Mouse (Mus musculus) forebrain, embryonic 15.5 days (tissue): ENCODE measurements around the gene Gm12248. TPM values are rescaled to one million over a fixed set of nuclear protein-coding genes. Genes with fewer than 3 reads are reported as not detected.
"Not testable (repeated sequence)": the region's sequence is repeated elsewhere in the genome, so short reads cannot be mapped to it uniquely, and the experiment has no call there.

Experiments used
- ATAC-seq: fragments of 200-750 bp; cut with Nextera tagmentation; replicated peaks from 2 replicates; pipeline ENCODE4 v1.8.0; 2017; ENCODE audit warnings: mild to moderate bottlenecking, moderate TSS enrichment, moderate library complexity
- H3K27ac ChIP-seq: fragments of 300-500 bp; sonication (generic); replicated peaks from 2 replicates; pipeline ENCODE4 v1.5.1; 2015; ENCODE audit warnings: mild to moderate bottlenecking, inconsistent platforms
- H3K27me3 ChIP-seq: fragments of 300-500 bp; sonication (generic); 2 replicates; pipeline ENCODE4 v1.6.1; 2015; ENCODE audit warnings: inconsistent platforms
- H3K36me3 ChIP-seq: fragments of 300-500 bp; sonication (generic); 2 replicates; pipeline ENCODE4 v1.6.1; 2015; ENCODE audit warnings: mild to moderate bottlenecking, inconsistent platforms
- H3K4me1 ChIP-seq: fragments of 300-500 bp; sonication (generic); 2 replicates; pipeline ENCODE4 v1.6.1; 2015; ENCODE audit warnings: inconsistent platforms
- H3K4me2 ChIP-seq: fragments of 300-500 bp; sonication (generic); replicated peaks from 2 replicates; pipeline ENCODE4 v1.6.1; 2015; ENCODE audit warnings: mild to moderate bottlenecking, inconsistent platforms
- H3K4me3 ChIP-seq: fragments of 300-500 bp; sonication (generic); 2 replicates; pipeline ENCODE4 v1.5.1; 2015; ENCODE audit warnings: mild to moderate bottlenecking, inconsistent platforms
- H3K9ac ChIP-seq: fragments of 300-500 bp; sonication (generic); replicated peaks from 2 replicates; pipeline ENCODE4 v1.6.1; 2015; ENCODE audit warnings: mild to moderate bottlenecking, inconsistent platforms
- H3K9me3 ChIP-seq: fragments of 300-500 bp; sonication (generic); 2 replicates; pipeline ENCODE4 v1.6.1; 2016; ENCODE audit warnings: inconsistent platforms
- WGBS: fragments of 180-500 bp; shearing (Covaris S2); methylation state at CpG from one replicate; pipeline ENCODE4 v1.1.7; 2015; ENCODE audit warnings: mixed read lengths; 5-methylcytosine and 5-hydroxymethylcytosine counted together
- polyA plus RNA-seq: library from polyadenylated mRNA; unstranded; fragments of >200 nt; fragmentation: Nextera tagmentation; extraction: Ambion mirVana; gene quantifications from 2 replicates; pipeline ENCODE4 v1.2.1, GENCODE M21; 2015

The Gm12248 gene
- polyA plus RNA-seq, 1 experiment from 2014 or later: not detected

- H3K36me3 ChIP-seq: no peaks in the 10 kb centered on the region
- H3K9me3 ChIP-seq: no peaks in the 10 kb centered on the region
- H3K4me1 ChIP-seq: peaks cover 30% of the 10 kb centered on the region
- no peak overlapping the region for H3K4me2 ChIP-seq
- WGBS: 84% methylated on average over 4 of the region's 4 CpGs
- no peak overlapping the region for H3K9ac ChIP-seq
- H3K27ac ChIP-seq: no peak overlapping the region
- H3K4me3 ChIP-seq: no peak overlapping the region
- no peak for ATAC-seq
- peaks cover 4% of the 10 kb centered on the region; the same call in 1 of the 2 replicates for H3K27me3 ChIP-seq
These were observed 8.3 kb upstream of the Gm12248 start for GRCm38 (mm10) chr11:58101194-58101720.

- WGBS: 86% methylated on average over 2 of the region's 2 CpGs
- Histone ChIP-seq H3K27ac (no peak overlapping the region), H3K4me2 (no peak overlapping the region), H3K27me3 (peaks cover 9% of the 10 kb centered on the region; the same call in 1 of the 2 replicates), H3K36me3 (no peaks in the 10 kb centered on the region), H3K4me1 (peaks cover 19% of the 10 kb centered on the region), H3K9me3 (no peaks in the 10 kb centered on the region), H3K9ac (no peak overlapping the region), H3K4me3 (no peak overlapping the region)
- no peak for ATAC-seq
These were observed 7.1 kb upstream of the Gm12248 start for GRCm38 (mm10) chr11:58100006-58100405.

- not testable (repeated sequence) for H3K27me3 ChIP-seq, H3K9ac ChIP-seq, H3K4me2 ChIP-seq, H3K4me3 ChIP-seq, ATAC-seq, H3K9me3 ChIP-seq, H3K27ac ChIP-seq, H3K36me3 ChIP-seq
- H3K4me1 ChIP-seq: peaks cover 14% of the 10 kb centered on the region
- whole genome bisulfite sequencing: 71% methylated on average over 5 of the region's 5 CpGs
These were observed 5.4 kb upstream of the Gm12248 start for GRCm38 (mm10) chr11:58098366-58098720.

- WGBS: 3% methylated on average over 32 of the region's 38 CpGs
- Histone ChIP-seq H3K9me3 (no peaks in the 10 kb centered on the region), H3K27ac (no peak overlapping the region), H3K27me3 (peaks cover 9% of the 10 kb centered on the region; the same call in 1 of the 2 replicates), H3K9ac (peak overlapping the region; percentile 8; the same call in 1 of the 2 replicates), H3K4me3 (peak overlapping the region; percentile 26), H3K36me3 (no peaks in the 10 kb centered on the region), H3K4me1 (peaks cover 9% of the 10 kb centered on the region), H3K4me2 (peak overlapping the region; percentile 57)
- no peak for ATAC-seq
These were observed 4.9 kb upstream of the Gm12248 start for GRCm38 (mm10) chr11:58097621-58098365.

- Histone ChIP-seq H3K4me2 (peak overlapping the region; percentile 57; the same call in 1 of the 2 replicates), H3K4me1 (peaks cover 8% of the 10 kb centered on the region), H3K27ac (no peak overlapping the region), H3K27me3 (peaks cover 9% of the 10 kb centered on the region; the same call in 1 of the 2 replicates), H3K4me3 (peak overlapping the region; percentile 26), H3K9me3 (no peaks in the 10 kb centered on the region), H3K9ac (no peak overlapping the region), H3K36me3 (no peaks in the 10 kb centered on the region)
- ATAC-seq: no peak
- 51% methylated on average over 20 of the region's 20 CpGs for WGBS
These were observed 4.1 kb upstream of the Gm12248 start for GRCm38 (mm10) chr11:58096821-58097620.

- Histone ChIP-seq H3K27me3 (peaks cover 9% of the 10 kb centered on the region; the same call in 1 of the 2 replicates), H3K27ac (no peak overlapping the region), H3K9me3 (no peaks in the 10 kb centered on the region), H3K9ac (no peak overlapping the region), H3K4me1 (peaks cover 8% of the 10 kb centered on the region), H3K36me3 (no peaks in the 10 kb centered on the region), H3K4me3 (no peak overlapping the region), H3K4me2 (no peak overlapping the region)
- 82% methylated on average over 5 of the region's 5 CpGs for WGBS
- ATAC-seq: no peak
These were observed 3.2 kb upstream of the Gm12248 start for GRCm38 (mm10) chr11:58096160-58096559.

GRCm38 (mm10) chr11:58095561-58095960 lies 2.6 kb upstream of the Gm12248 start:
- peaks cover 8% of the 10 kb centered on the region for H3K4me1 ChIP-seq
- WGBS: 88% methylated on average over 1 of the region's 1 CpGs
- H3K27me3 ChIP-seq: peaks cover 9% of the 10 kb centered on the region; the same call in 1 of the 2 replicates
- no peak overlapping the region for H3K4me3 ChIP-seq
- no peak overlapping the region for H3K4me2 ChIP-seq
- no peaks in the 10 kb centered on the region for H3K9me3 ChIP-seq
- no peak overlapping the region for H3K27ac ChIP-seq
- ATAC-seq: no peak
- no peak overlapping the region for H3K9ac ChIP-seq
- H3K36me3 ChIP-seq: no peaks in the 10 kb centered on the region

- peaks cover 8% of the 10 kb centered on the region for H3K4me1 ChIP-seq
- H3K9ac ChIP-seq: no peak overlapping the region
- H3K27ac ChIP-seq: no peak overlapping the region
- H3K4me3 ChIP-seq: no peak overlapping the region
- no peaks in the 10 kb centered on the region for H3K36me3 ChIP-seq
- peaks cover 9% of the 10 kb centered on the region; the same call in 1 of the 2 replicates for H3K27me3 ChIP-seq
- H3K4me2 ChIP-seq: no peak overlapping the region
- WGBS: 68% methylated on average over 4 of the region's 4 CpGs
- no peak for ATAC-seq
- no peaks in the 10 kb centered on the region for H3K9me3 ChIP-seq
These were observed 1.8 kb upstream of the Gm12248 start for GRCm38 (mm10) chr11:58094766-58095165.

GRCm38 (mm10) chr11:58092541-58092940 lies 393 bp downstream of the Gm12248 start:
- WGBS: 66% methylated on average over 4 of the region's 4 CpGs
- H3K9ac ChIP-seq: no peak overlapping the region
- H3K4me1 ChIP-seq: peaks cover 2% of the 10 kb centered on the region
- H3K36me3 ChIP-seq: no peaks in the 10 kb centered on the region
- H3K9me3 ChIP-seq: no peaks in the 10 kb centered on the region
- no peak overlapping the region for H3K4me3 ChIP-seq
- no peak overlapping the region for H3K27ac ChIP-seq
- no peak overlapping the region for H3K4me2 ChIP-seq
- no peak for ATAC-seq
- H3K27me3 ChIP-seq: 0 out of 2 replicates have a peak, but pooled peaks cover 9% of the 10 kb centered on the region

GRCm38 (mm10) chr11:58081716-58082115 lies 11.2 kb downstream of the Gm12248 start:
- H3K9ac ChIP-seq: no peak overlapping the region
- H3K4me3 ChIP-seq: no peak overlapping the region
- WGBS: 89% methylated on average over 6 of the region's 6 CpGs
- H3K27me3 ChIP-seq: no peaks in the 10 kb centered on the region
- no peaks in the 10 kb centered on the region for H3K36me3 ChIP-seq
- no peak overlapping the region for H3K4me2 ChIP-seq
- H3K27ac ChIP-seq: no peak overlapping the region
- ATAC-seq: no peak
- no peaks in the 10 kb centered on the region for H3K9me3 ChIP-seq
- no peaks in the 10 kb centered on the region for H3K4me1 ChIP-seq

- Histone ChIP-seq H3K4me1 (no peaks in the 10 kb centered on the region), H3K4me2 (no peak overlapping the region), H3K9ac (no peak overlapping the region), H3K9me3 (no peaks in the 10 kb centered on the region), H3K36me3 (no peaks in the 10 kb centered on the region), H3K27me3 (no peaks in the 10 kb centered on the region), H3K27ac (no peak overlapping the region), H3K4me3 (no peak overlapping the region)
- ATAC-seq: no peak
- 76% methylated on average over 4 of the region's 4 CpGs for WGBS
These were observed 15.7 kb downstream of the Gm12248 start for GRCm38 (mm10) chr11:58077270-58077669.

- Histone ChIP-seq H3K36me3 (no peaks in the 10 kb centered on the region), H3K27ac (no peak overlapping the region), H3K4me3 (no peak overlapping the region), H3K9ac (no peak overlapping the region), H3K4me2 (no peak overlapping the region), H3K9me3 (no peaks in the 10 kb centered on the region), H3K27me3 (no peaks in the 10 kb centered on the region), H3K4me1 (no peaks in the 10 kb centered on the region)
- ATAC-seq: no peak
- WGBS: 81% methylated on average over 3 of the region's 3 CpGs
These were observed 20.0 kb downstream of the Gm12248 start for GRCm38 (mm10) chr11:58072978-58073377.
